8 mouse cellular contexts compared by ENCODE assay signal in genomic region chr4:32532079-32532478, GRCm38 (mm10).
A peak's percentile ranks its signal among the peaks of the same experiment; 100 is the strongest.
DNase-seq lines count a peak whose midpoint lies in the region; ATAC-seq and TF ChIP-seq lines count a peak whose summit lies in the region.

No protein-coding gene starts in this region.

- H3K4me1 ChIP-seq in kidney, embryonic 15.5 days, result peaks cover 41% of the 10 kb centered on the region
- peaks cover 19% of the 10 kb centered on the region for H3K4me1 ChIP-seq in kidney, embryonic 14.5 days (ENCODE audit: control insufficient read depth, insufficient read depth, low read length)
- H3K4me1 ChIP-seq in forebrain, embryonic 10.5 days, result peaks cover 66% of the 10 kb centered on the region
- H3K4me1 ChIP-seq in hindbrain, postnatal 0 days (ENCODE audit: insufficient read depth, low read length), result peaks cover 32% of the 10 kb centered on the region
- peaks cover 66% of the 10 kb centered on the region for H3K4me1 ChIP-seq in neural tube, embryonic 15.5 days

- no peaks in the 10 kb centered on the region for H3K9me3 ChIP-seq in kidney, embryonic 15.5 days (replicated peaks)
- no peaks in the 10 kb centered on the region for H3K9me3 ChIP-seq in kidney, embryonic 14.5 days (ENCODE audit: control insufficient read depth, low read length)
- no peaks in the 10 kb centered on the region for H3K9me3 ChIP-seq in forebrain, embryonic 10.5 days
- H3K9me3 ChIP-seq in hindbrain, postnatal 0 days (ENCODE audit: low read length), result no peaks in the 10 kb centered on the region
- no peaks in the 10 kb centered on the region for H3K9me3 ChIP-seq in neural tube, embryonic 15.5 days (replicated peaks)

- TF ChIP-seq CTCF in hindbrain, postnatal 0 days (IDR thresholded peaks at IDR 0.05; ENCODE audit: low read depth), result no peak

- peak overlapping the region; percentile 58 for H3K4me2 ChIP-seq in kidney, embryonic 15.5 days
- no peak overlapping the region; the same call in 1 of the 2 replicates for H3K4me2 ChIP-seq in kidney, embryonic 14.5 days (replicated peaks; ENCODE audit: low read depth, low read length)
- H3K4me2 ChIP-seq in hindbrain, postnatal 0 days (ENCODE audit: low read depth, low read length), result peak overlapping the region; percentile 57; the same call in 1 of the 2 replicates
- H3K4me2 ChIP-seq in neural tube, embryonic 15.5 days, result peak overlapping the region; percentile 58

- H3K27ac ChIP-seq in kidney, embryonic 15.5 days, result 0 out of 2 replicates have a peak overlapping the region, but pooled peaks have one; percentile 14
- no peak overlapping the region for H3K27ac ChIP-seq in kidney, embryonic 14.5 days (ENCODE audit: low read depth, low read length)
- H3K27ac ChIP-seq in forebrain, embryonic 10.5 days, result peak overlapping the region; percentile 31; the same call in 1 of the 2 replicates
- peak overlapping the region; percentile 79 for H3K27ac ChIP-seq in hindbrain, postnatal 0 days
- peak overlapping the region; percentile 90 for H3K27ac ChIP-seq in neural tube, embryonic 15.5 days (replicated peaks)

- no peak for DNase-seq in forebrain, embryonic 10.5 days (ENCODE audit: extremely low spot score, low spot score)
- DNase-seq in hindbrain, postnatal 0 days (ENCODE audit: low spot score), result peak; percentile 46
- no peak for DNase-seq in left cerebral cortex, adult 9 months (ENCODE audit: low spot score in 2 of 2)

- H3K27me3 ChIP-seq in kidney, embryonic 15.5 days, result no peaks in the 10 kb centered on the region
- no peaks in the 10 kb centered on the region for H3K27me3 ChIP-seq in kidney, embryonic 14.5 days (ENCODE audit: control insufficient read depth, insufficient read depth, low read length)
- H3K27me3 ChIP-seq in forebrain, embryonic 10.5 days (ENCODE audit: poor library complexity, severe bottlenecking), result no peaks in the 10 kb centered on the region; the same call in none of the 2 replicates
- no peaks in the 10 kb centered on the region for H3K27me3 ChIP-seq in hindbrain, postnatal 0 days (ENCODE audit: insufficient read depth, low read length)
- no peaks in the 10 kb centered on the region for H3K27me3 ChIP-seq in neural tube, embryonic 15.5 days (replicated peaks)

- H3K4me3 ChIP-seq in kidney, embryonic 15.5 days (replicated peaks), result no peak overlapping the region
- H3K4me3 ChIP-seq in kidney, embryonic 14.5 days (ENCODE audit: low read length), result no peak overlapping the region
- H3K4me3 ChIP-seq in forebrain, embryonic 10.5 days, result no peak overlapping the region
- H3K4me3 ChIP-seq in hindbrain, postnatal 0 days (ENCODE audit: low read length), result no peak overlapping the region
- no peak overlapping the region for H3K4me3 ChIP-seq in neural tube, embryonic 15.5 days (replicated peaks)

- 67% methylated on average over 8 of the region's 8 CpGs for WGBS in kidney, embryonic 15.5 days
- WGBS in kidney, embryonic 14.5 days, result 69% methylated on average over 8 of the region's 8 CpGs
- 80% methylated on average over 8 of the region's 8 CpGs for WGBS in forebrain, embryonic 10.5 days
- 34% methylated on average over 8 of the region's 8 CpGs for WGBS in hindbrain, postnatal 0 days
- WGBS in neural tube, embryonic 15.5 days, result 28% methylated on average over 8 of the region's 8 CpGs

- no peak overlapping the region for H3K9ac ChIP-seq in kidney, embryonic 15.5 days
- H3K9ac ChIP-seq in kidney, embryonic 14.5 days (ENCODE audit: low read depth, low read length), result no peak overlapping the region
- 0 out of 2 replicates have a peak overlapping the region, but pooled peaks have one; percentile 28 for H3K9ac ChIP-seq in hindbrain, postnatal 0 days (replicated peaks; ENCODE audit: low read length)
- 0 out of 2 replicates have a peak overlapping the region, but pooled peaks have one; percentile 50 for H3K9ac ChIP-seq in neural tube, embryonic 15.5 days (replicated peaks)

- no peaks in the 10 kb centered on the region for H3K36me3 ChIP-seq in kidney, embryonic 15.5 days
- no peaks in the 10 kb centered on the region for H3K36me3 ChIP-seq in kidney, embryonic 14.5 days (ENCODE audit: control insufficient read depth, insufficient read depth, low read length)
- H3K36me3 ChIP-seq in forebrain, embryonic 10.5 days (replicated peaks), result no peaks in the 10 kb centered on the region
- no peaks in the 10 kb centered on the region for H3K36me3 ChIP-seq in hindbrain, postnatal 0 days (ENCODE audit: insufficient read depth, low read length)
- H3K36me3 ChIP-seq in neural tube, embryonic 15.5 days, result no peaks in the 10 kb centered on the region

- no peak for ATAC-seq in kidney, embryonic 15.5 days (replicated peaks; ENCODE audit: low FRiP score)
- ATAC-seq in kidney, embryonic 14.5 days (ENCODE audit: low FRiP score, low TSS enrichment), result no peak
- no peak for ATAC-seq in hindbrain, postnatal 0 days
- ATAC-seq in neural tube, embryonic 15.5 days (ENCODE audit: low FRiP score), result no peak
- no peak for ATAC-seq in erythroblast, adult 5-6 weeks (replicated peaks; ENCODE audit: low FRiP score, poor library complexity, severe bottlenecking)
- no peak for ATAC-seq in monocyte, adult 5-6 weeks (replicated peaks; ENCODE audit: insufficient number of reproducible peaks, low FRiP score, low TSS enrichment, poor library complexity, severe bottlenecking)

Comparison
In these comparisons a context has a peak if more than half of its experiments do, and no peak if none do; other contexts are left out.
1. H3K9ac ChIP-seq: peak in hindbrain, postnatal 0 days (single experiment) and neural tube, embryonic 15.5 days (single experiment); none in kidney, embryonic 15.5 days (single experiment) and kidney, embryonic 14.5 days (single experiment).